Mouse (Mus musculus) cortical plate, adult 2 months (tissue): ENCODE data around the gene Itpk1.

Source experiments
- CTCF ChIP-seq: fragments of 200-500 bp; IDR thresholded peaks from 2 replicates; pipeline ENCODE4 v1.5.1; 2011; ENCODE audit warnings: mild to moderate bottlenecking, control low read depth, low read length; ENCODE audit not compliant: insufficient read depth; ENCODE audit errors: extremely low read depth
- POLR2A ChIP-seq: fragments of 200-500 bp; IDR thresholded peaks from 2 replicates; pipeline ENCODE4 v1.6.1; 2011; ENCODE audit warnings: mild to moderate bottlenecking, low read length, control low read depth; ENCODE audit not compliant: insufficient read depth; ENCODE audit errors: extremely low read depth

DNA sequence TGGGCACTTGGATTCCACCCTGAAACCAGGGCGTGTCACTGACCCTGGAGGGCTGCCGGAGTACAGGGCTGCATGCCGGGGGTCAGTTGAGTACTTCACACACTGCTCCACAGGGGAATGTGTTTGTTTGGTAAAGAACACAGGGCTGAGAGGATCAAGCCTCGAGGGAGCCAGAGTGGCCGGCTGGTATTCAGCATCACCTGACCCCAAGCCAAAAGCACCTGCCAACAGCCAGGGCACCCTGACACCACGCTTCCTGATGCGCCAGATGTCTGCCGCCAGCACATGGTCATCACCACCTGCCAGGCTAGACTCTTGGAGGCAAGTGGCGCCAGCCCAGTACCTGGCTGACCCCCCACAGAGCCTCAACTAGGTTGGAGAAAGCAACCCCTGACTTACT lies 80.9 kb downstream of the Itpk1 start:
- no peak for TF ChIP-seq POLR2A
- TF ChIP-seq CTCF, result no peak
